Mouse (Mus musculus): ENCODE measurements around the gene Rpp14. TPM values are rescaled to one million over a fixed set of nuclear protein-coding genes. Genes with fewer than 3 reads are reported as not detected.
"Not testable (repeated sequence)": the region's sequence is repeated elsewhere in the genome, so short reads cannot be mapped to it uniquely, and the experiment has no call there.

The Rpp14 gene
- polyA plus RNA-seq, 1 experiment from 2014 or later, result 47.6 TPM

- Histone ChIP-seq H3K9ac (ENCODE audit: low read length) (no peak overlapping the region), H3K9me3 (ENCODE audit: control insufficient read depth, low read length) (no peaks in the 10 kb centered on the region), H3K27ac (ENCODE audit: low read length) (no peak overlapping the region), H3K4me1 (replicated peaks; ENCODE audit: control insufficient read depth, insufficient read depth, low read length) (no peaks in the 10 kb centered on the region), H3K4me2 (ENCODE audit: low read depth, low read length) (no peak overlapping the region), H3K36me3 (ENCODE audit: control insufficient read depth, insufficient read depth, low read length) (0 out of 2 replicates have a peak, but pooled peaks cover 2% of the 10 kb centered on the region), H3K4me3 (ENCODE audit: low read length) (no peak overlapping the region), H3K27me3 (ENCODE audit: control insufficient read depth, insufficient read depth, low read depth, low read length) (no peaks in the 10 kb centered on the region)
- ATAC-seq (ENCODE audit: low read depth), result no peak
- WGBS, result 85% methylated on average over 2 of the region's 2 CpGs
Observed at GRCm38 (mm10) chr14:8117371-8117770, 37.2 kb downstream of the Rpp14 start.

- WGBS, result 81% methylated on average over 5 of the region's 5 CpGs
- ATAC-seq (ENCODE audit: low read depth), result no peak
Observed at GRCm38 (mm10) chr14:8119454-8119853, 39.3 kb downstream of the Rpp14 start.

GRCm38 (mm10) chr14:8119904-8120303 is 39.7 kb downstream of the Rpp14 start:
- Histone ChIP-seq H3K4me1 (replicated peaks; ENCODE audit: control insufficient read depth, insufficient read depth, low read length) (no peaks in the 10 kb centered on the region), H3K27me3 (ENCODE audit: control insufficient read depth, insufficient read depth, low read depth, low read length) (no peaks in the 10 kb centered on the region), H3K4me2 (ENCODE audit: low read depth, low read length) (no peak overlapping the region), H3K4me3 (ENCODE audit: low read length) (no peak overlapping the region), H3K36me3 (ENCODE audit: control insufficient read depth, insufficient read depth, low read length) (peaks cover 4% of the 10 kb centered on the region; the same call in 1 of the 2 replicates), H3K9ac (ENCODE audit: low read length) (no peak overlapping the region), H3K9me3 (ENCODE audit: control insufficient read depth, low read length) (no peaks in the 10 kb centered on the region), H3K27ac (ENCODE audit: low read length) (no peak overlapping the region)
- ATAC-seq (ENCODE audit: low read depth), result no peak
- 82% methylated on average over 3 of the region's 3 CpGs for WGBS

More at GRCm38 (mm10) chr14:8119454-8119853, 39.3 kb downstream of the Rpp14 start:
- H3K4me2 ChIP-seq (ENCODE audit: low read depth, low read length), result no peak overlapping the region
- no peak overlapping the region for H3K9ac ChIP-seq (ENCODE audit: low read length)
- H3K4me1 ChIP-seq (replicated peaks; ENCODE audit: control insufficient read depth, insufficient read depth, low read length), result no peaks in the 10 kb centered on the region
- peaks cover 4% of the 10 kb centered on the region; the same call in 1 of the 2 replicates for H3K36me3 ChIP-seq (ENCODE audit: control insufficient read depth, insufficient read depth, low read length)
- no peak overlapping the region for H3K27ac ChIP-seq (ENCODE audit: low read length)
- H3K4me3 ChIP-seq (ENCODE audit: low read length), result no peak overlapping the region
- H3K9me3 ChIP-seq (ENCODE audit: control insufficient read depth, low read length), result no peaks in the 10 kb centered on the region
- H3K27me3 ChIP-seq (ENCODE audit: control insufficient read depth, insufficient read depth, low read depth, low read length), result no peaks in the 10 kb centered on the region

- H3K4me2 ChIP-seq (ENCODE audit: low read depth, low read length), result no peak overlapping the region
- WGBS, result 81% methylated on average over 7 of the region's 7 CpGs
- no peak overlapping the region for H3K9ac ChIP-seq (ENCODE audit: low read length)
- H3K4me1 ChIP-seq (replicated peaks; ENCODE audit: control insufficient read depth, insufficient read depth, low read length), result no peaks in the 10 kb centered on the region
- H3K36me3 ChIP-seq (ENCODE audit: control insufficient read depth, insufficient read depth, low read length), result peaks cover 4% of the 10 kb centered on the region; the same call in 1 of the 2 replicates
- H3K27ac ChIP-seq (ENCODE audit: low read length), result no peak overlapping the region
- no peak for ATAC-seq (ENCODE audit: low read depth)
- H3K4me3 ChIP-seq (ENCODE audit: low read length), result no peak overlapping the region
- H3K9me3 ChIP-seq (ENCODE audit: control insufficient read depth, low read length), result no peaks in the 10 kb centered on the region
- no peaks in the 10 kb centered on the region for H3K27me3 ChIP-seq (ENCODE audit: control insufficient read depth, insufficient read depth, low read depth, low read length)
Observed at GRCm38 (mm10) chr14:8123141-8123540, 43.0 kb downstream of the Rpp14 start.

- H3K27ac ChIP-seq (ENCODE audit: low read length); H3K4me1 ChIP-seq (replicated peaks; ENCODE audit: control insufficient read depth, insufficient read depth, low read length); H3K27me3 ChIP-seq (ENCODE audit: control insufficient read depth, insufficient read depth, low read depth, low read length); H3K4me3 ChIP-seq (ENCODE audit: low read length); ATAC-seq (ENCODE audit: low read depth); H3K9me3 ChIP-seq (ENCODE audit: control insufficient read depth, low read length); H3K4me2 ChIP-seq (ENCODE audit: low read depth, low read length); H3K36me3 ChIP-seq (ENCODE audit: control insufficient read depth, insufficient read depth, low read length); H3K9ac ChIP-seq (ENCODE audit: low read length): not testable (repeated sequence)
- 91% methylated on average over 10 of the region's 10 CpGs for WGBS
Observed at GRCm38 (mm10) chr14:8123611-8124010, 43.4 kb downstream of the Rpp14 start.

- Histone ChIP-seq H3K36me3 (ENCODE audit: control insufficient read depth, insufficient read depth, low read length) (peaks cover 4% of the 10 kb centered on the region; the same call in 1 of the 2 replicates), H3K4me3 (ENCODE audit: low read length) (no peak overlapping the region), H3K27me3 (ENCODE audit: control insufficient read depth, insufficient read depth, low read depth, low read length) (no peaks in the 10 kb centered on the region), H3K9ac (ENCODE audit: low read length) (no peak overlapping the region), H3K9me3 (ENCODE audit: control insufficient read depth, low read length) (no peaks in the 10 kb centered on the region), H3K27ac (ENCODE audit: low read length) (no peak overlapping the region), H3K4me1 (replicated peaks; ENCODE audit: control insufficient read depth, insufficient read depth, low read length) (no peaks in the 10 kb centered on the region), H3K4me2 (ENCODE audit: low read depth, low read length) (no peak overlapping the region)
- ATAC-seq (ENCODE audit: low read depth), result no peak
- 73% methylated on average over 7 of the region's 7 CpGs for WGBS
Observed at GRCm38 (mm10) chr14:8124046-8124881, 44.1 kb downstream of the Rpp14 start.

GRCm38 (mm10) chr14:8127971-8128370 is 47.8 kb downstream of the Rpp14 start:
- Histone ChIP-seq H3K4me3 (ENCODE audit: low read length) (no peak overlapping the region), H3K9me3 (ENCODE audit: control insufficient read depth, low read length) (no peaks in the 10 kb centered on the region), H3K4me2 (ENCODE audit: low read depth, low read length) (no peak overlapping the region), H3K4me1 (replicated peaks; ENCODE audit: control insufficient read depth, insufficient read depth, low read length) (no peaks in the 10 kb centered on the region), H3K27me3 (ENCODE audit: control insufficient read depth, insufficient read depth, low read depth, low read length) (no peaks in the 10 kb centered on the region), H3K36me3 (ENCODE audit: control insufficient read depth, insufficient read depth, low read length) (peaks cover 2% of the 10 kb centered on the region; the same call in 1 of the 2 replicates), H3K9ac (ENCODE audit: low read length) (no peak overlapping the region), H3K27ac (ENCODE audit: low read length) (no peak overlapping the region)
- WGBS, result 49% methylated on average over 5 of the region's 5 CpGs
- ATAC-seq (ENCODE audit: low read depth), result no peak

GRCm38 (mm10) chr14:8132789-8133188 is 52.6 kb downstream of the Rpp14 start:
- 78% methylated on average over 8 of the region's 8 CpGs for WGBS
- Histone ChIP-seq H3K4me2 (ENCODE audit: low read depth, low read length) (no peak overlapping the region), H3K9ac (ENCODE audit: low read length) (no peak overlapping the region), H3K4me3 (ENCODE audit: low read length) (no peak overlapping the region), H3K27me3 (ENCODE audit: control insufficient read depth, insufficient read depth, low read depth, low read length) (no peaks in the 10 kb centered on the region), H3K27ac (ENCODE audit: low read length) (no peak overlapping the region), H3K36me3 (ENCODE audit: control insufficient read depth, insufficient read depth, low read length) (peaks cover 1% of the 10 kb centered on the region; the same call in 1 of the 2 replicates), H3K4me1 (replicated peaks; ENCODE audit: control insufficient read depth, insufficient read depth, low read length) (peaks cover 6% of the 10 kb centered on the region; the same call in 1 of the 2 replicates), H3K9me3 (ENCODE audit: control insufficient read depth, low read length) (no peaks in the 10 kb centered on the region)
- no peak for ATAC-seq (ENCODE audit: low read depth)

GRCm38 (mm10) chr14:8134234-8134633 is 54.1 kb downstream of the Rpp14 start:
- 86% methylated on average over 2 of the region's 2 CpGs for WGBS
- H3K27me3 ChIP-seq (ENCODE audit: control insufficient read depth, insufficient read depth, low read depth, low read length), result no peaks in the 10 kb centered on the region
- peaks cover 7% of the 10 kb centered on the region; the same call in 1 of the 2 replicates for H3K36me3 ChIP-seq (ENCODE audit: control insufficient read depth, insufficient read depth, low read length)
- H3K4me1 ChIP-seq (replicated peaks; ENCODE audit: control insufficient read depth, insufficient read depth, low read length), result peaks cover 6% of the 10 kb centered on the region; the same call in 1 of the 2 replicates
- no peak overlapping the region for H3K4me3 ChIP-seq (ENCODE audit: low read length)
- H3K4me2 ChIP-seq (ENCODE audit: low read depth, low read length), result no peak overlapping the region
- no peaks in the 10 kb centered on the region for H3K9me3 ChIP-seq (ENCODE audit: control insufficient read depth, low read length)
- no peak for ATAC-seq (ENCODE audit: low read depth)
- no peak overlapping the region for H3K9ac ChIP-seq (ENCODE audit: low read length)
- peak overlapping the region; percentile 0 for H3K27ac ChIP-seq (ENCODE audit: low read length)
